Mouse (Mus musculus) bone marrow macrophage, adult 2 months (primary cell): ENCODE measurements around the gene Zfr.

Experiments
- CTCF ChIP-seq: IDR thresholded peaks from 2 replicates; pipeline ENCODE4 v1.5.1; 2012; ENCODE audit warnings: low read depth, mild to moderate bottlenecking, low read length, moderate library complexity
- POLR2A ChIP-seq: IDR thresholded peaks from 2 replicates; pipeline ENCODE4 v1.6.1; 2012; ENCODE audit warnings: mild to moderate bottlenecking, low read depth, low read length, borderline replicate concordance

DNA sequence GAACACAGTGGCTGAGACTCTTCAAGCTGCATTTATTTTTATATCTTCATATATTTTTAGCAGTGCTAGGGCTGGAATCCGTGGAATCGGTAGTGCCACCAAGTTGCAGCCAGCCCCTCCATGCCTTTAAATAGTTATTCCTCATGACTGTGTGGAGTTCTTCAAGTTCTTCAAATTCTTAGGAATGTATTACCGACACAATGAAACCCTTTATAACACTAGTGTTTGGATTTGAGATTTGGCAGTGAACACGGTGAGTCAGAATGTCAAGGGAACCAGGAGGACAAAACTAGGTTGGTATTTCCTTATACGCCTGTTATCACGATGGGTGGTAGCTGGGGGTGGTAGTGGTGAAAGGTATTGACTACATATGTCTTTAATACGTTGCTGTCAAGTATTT is 6.4 kb upstream of the Zfr start:
- TF ChIP-seq CTCF, result no peak
- no peak for TF ChIP-seq POLR2A
